Mouse (Mus musculus): ENCODE data around the gene Nid1.
A peak's percentile ranks its signal among the peaks of the same experiment; 100 is the strongest.

Gene Nid1

DNA sequence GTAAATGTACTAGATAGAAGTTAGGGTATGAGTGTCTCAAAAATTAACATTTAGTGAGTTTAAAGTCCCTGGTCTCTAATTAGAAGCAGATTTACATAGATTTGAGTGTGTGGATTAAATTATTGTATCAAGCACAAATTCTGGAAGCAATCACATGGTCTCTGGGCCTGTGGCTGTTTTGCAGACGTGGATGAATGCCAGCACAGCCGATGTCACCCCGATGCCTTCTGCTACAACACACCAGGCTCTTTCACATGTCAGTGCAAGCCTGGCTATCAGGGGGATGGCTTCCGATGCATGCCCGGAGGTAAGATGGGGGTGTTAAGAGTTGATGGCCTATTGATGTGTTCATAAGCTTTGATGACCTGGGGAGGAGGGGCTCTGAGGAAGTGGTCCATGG lies 52.5 kb downstream of the Nid1 start:
- no peak for DNase-seq (ENCODE audit: low read depth, low spot score)

GRCm38 (mm10) chr13:13492151-13492550 lies 54.8 kb downstream of the Nid1 start:
- DNase-seq (ENCODE audit: low read depth, low spot score): no peak

DNA sequence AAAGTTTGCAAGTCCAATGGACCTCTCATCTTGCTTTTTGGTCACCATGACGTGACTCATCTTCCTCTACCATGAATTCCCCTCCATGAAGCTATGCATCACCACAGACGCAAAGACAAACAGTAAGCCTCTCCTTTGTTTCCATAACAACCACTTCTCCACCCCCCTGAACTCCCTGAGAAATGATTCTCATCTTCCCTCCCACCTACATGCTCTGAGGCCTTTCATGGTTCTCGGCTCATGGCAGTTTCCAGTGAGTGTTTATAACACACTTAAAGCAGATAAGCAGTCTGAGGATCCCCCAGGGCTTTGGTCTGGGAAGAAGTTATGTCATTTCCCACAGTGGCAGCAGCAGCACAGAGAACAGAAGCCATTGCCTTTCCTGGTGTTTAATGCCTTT lies 56.2 kb downstream of the Nid1 start:
- no peak for DNase-seq (ENCODE audit: low read depth, low spot score)

GRCm38 (mm10) chr13:13498022-13498421 lies 60.7 kb downstream of the Nid1 start:
- DNase-seq (ENCODE audit: low read depth, low spot score): no peak

DNA sequence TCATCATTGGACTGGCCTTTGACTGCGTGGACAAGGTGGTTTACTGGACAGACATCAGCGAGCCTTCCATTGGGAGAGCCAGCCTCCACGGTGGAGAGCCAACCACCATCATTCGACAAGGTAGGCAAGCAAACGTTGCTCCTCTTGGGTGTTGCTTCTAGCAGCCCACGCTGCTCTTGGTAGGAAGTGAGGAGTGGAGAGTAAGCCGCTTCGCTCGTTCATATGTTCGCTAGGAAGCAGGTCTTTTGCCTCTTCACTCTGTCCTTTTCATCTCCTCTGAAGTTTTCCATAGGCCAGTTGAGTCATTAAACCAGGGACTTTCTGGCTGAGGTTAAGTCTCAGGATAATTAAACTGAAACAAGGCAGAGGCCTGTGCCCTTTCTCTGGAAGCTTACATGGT lies 65.1 kb downstream of the Nid1 start:
- no peak for DNase-seq (ENCODE audit: low read depth, low spot score)

DNA sequence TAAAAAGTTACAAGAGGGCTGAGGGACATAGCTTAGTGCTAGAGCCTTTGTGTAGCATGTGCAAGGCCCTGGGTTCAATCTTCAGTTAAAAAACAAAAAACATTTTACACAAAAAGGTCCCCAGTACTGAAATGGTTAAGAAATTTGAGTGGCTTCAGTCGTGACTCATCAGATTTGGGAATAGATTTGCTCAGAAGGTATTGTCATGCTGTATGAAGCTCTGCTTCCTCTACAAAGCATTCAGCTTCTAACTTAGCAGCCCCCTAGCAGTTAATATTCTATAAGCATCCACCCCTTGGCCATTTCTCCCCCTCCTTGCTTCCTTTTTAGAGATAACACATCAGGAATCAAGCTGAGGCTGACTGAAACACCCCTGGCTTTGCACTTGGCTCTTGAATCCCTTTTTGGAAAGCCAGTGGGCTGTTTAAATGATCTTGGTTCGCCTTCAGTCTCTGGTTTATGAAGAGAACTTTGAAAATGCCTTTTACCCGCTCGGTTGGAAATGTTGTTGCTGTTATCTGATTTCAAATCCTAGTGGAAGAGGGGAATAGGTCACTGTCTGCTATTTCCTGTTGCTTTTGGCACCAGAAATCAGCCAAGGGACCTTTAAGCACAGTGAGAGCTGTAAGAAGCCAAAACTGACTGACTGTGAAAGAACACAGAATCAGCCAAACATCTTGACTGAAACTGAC lies 66.5 kb downstream of the Nid1 start:
- no peak for DNase-seq (ENCODE audit: low read depth, low spot score)

DNA sequence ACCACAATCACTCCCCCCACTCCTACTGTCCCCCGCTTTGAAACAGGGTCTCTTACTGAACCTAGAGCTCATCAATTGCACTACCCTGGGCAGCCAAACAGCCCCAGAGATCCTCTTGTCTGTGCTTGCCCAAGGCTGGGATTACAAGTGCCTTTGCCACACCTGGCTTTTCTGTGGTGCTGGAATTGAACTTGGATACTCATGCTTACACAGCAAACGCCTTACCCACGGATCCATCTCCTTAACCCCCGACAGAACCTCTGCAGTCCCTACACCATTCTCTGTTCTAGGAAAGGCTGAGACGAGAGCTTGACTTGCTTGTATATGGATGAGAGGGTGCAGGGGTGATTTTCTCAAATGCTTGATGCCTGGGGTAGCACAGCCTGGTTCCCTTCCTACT lies 67.7 kb downstream of the Nid1 start:
- DNase-seq (ENCODE audit: low read depth, low spot score): no peak

GRCm38 (mm10) chr13:13506556-13506955 lies 69.2 kb downstream of the Nid1 start:
- no peak for DNase-seq (ENCODE audit: low read depth, low spot score)

GRCm38 (mm10) chr13:13514861-13515260 lies 77.5 kb downstream of the Nid1 start:
- no peak for DNase-seq (ENCODE audit: low read depth, low spot score)

DNA sequence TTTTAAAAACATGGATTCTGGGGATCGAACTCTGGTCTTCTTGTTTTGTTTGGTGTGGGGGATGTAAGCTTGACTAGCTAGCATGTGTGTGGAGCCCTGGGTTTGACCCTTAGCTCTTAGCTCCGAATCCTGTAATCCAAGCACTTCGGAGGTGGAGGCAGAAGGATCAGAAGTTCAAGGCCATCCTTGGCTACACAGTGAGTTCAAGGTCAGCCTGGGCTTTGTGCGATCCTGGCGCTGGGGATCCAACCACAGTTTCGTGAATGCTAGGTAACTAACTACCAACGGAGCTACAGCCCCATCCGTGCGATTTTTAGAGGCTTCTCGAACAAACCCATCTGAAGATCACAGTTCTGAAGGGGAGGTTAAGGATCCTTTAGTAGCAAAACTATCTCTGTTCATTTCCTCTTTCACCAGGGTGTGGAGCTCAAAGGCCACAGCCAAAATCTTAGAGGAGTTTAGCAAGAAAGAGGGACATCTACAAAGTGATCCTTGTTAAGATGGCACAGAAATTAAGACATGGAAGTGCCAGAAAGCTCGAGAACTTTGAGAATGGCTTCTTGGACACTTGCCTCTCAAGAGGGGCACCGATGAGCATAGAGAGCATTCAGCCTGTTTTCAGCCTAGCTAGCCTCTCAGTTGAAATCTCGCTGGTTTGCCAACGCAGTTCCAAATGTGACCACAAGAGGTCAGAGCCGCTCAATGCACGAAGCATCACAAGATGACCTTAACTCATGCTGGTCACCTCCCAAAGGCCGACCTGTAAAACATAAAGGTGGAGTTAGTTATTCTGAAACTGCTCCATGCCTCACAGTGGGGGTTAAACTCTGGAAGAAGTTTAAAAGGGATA lies 79.2 kb downstream of the Nid1 start:
- peak; percentile 78 for DNase-seq (ENCODE audit: low read depth, low spot score)

DNA sequence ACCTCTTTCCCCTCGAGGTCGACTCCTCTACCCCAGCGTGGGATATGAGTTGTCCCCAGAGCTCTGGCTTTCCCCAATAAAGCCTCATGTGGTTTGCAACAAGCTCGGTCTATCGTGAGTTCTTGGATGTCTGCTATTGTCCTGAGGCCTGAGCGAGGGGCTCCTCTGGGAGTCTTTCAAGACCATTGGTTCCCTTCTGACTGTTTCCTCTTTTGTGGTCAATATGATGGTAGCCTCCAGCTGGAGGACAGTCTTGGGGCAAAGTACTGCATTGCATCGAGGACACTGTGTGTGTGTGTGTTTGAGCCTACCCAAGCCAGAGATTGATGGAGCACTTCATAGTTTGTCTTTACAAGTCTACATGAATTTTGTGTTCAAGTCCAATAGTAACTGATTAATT lies 80.8 kb downstream of the Nid1 start:
- DNase-seq (ENCODE audit: low read depth, low spot score): no peak

DNA sequence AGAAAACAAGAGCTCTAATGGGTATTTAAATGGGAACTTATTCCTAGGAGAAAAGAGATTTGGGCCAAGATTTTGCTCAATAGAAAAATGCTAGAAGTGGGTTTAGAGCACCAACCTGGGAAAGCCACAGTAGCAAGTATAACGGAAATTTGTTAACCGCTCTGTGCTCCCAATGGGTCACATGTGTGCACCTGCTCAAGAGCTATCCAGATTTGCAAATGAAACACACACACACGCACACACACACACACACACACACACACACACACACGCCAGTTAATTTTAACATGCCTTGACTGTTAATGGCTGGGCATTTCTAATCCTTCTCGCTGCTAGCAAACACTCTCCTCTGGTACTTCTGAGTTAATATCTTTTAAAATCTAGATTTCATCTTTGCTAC lies 83.1 kb downstream of the Nid1 start:
- DNase-seq (ENCODE audit: low read depth, low spot score): no peak

DNA sequence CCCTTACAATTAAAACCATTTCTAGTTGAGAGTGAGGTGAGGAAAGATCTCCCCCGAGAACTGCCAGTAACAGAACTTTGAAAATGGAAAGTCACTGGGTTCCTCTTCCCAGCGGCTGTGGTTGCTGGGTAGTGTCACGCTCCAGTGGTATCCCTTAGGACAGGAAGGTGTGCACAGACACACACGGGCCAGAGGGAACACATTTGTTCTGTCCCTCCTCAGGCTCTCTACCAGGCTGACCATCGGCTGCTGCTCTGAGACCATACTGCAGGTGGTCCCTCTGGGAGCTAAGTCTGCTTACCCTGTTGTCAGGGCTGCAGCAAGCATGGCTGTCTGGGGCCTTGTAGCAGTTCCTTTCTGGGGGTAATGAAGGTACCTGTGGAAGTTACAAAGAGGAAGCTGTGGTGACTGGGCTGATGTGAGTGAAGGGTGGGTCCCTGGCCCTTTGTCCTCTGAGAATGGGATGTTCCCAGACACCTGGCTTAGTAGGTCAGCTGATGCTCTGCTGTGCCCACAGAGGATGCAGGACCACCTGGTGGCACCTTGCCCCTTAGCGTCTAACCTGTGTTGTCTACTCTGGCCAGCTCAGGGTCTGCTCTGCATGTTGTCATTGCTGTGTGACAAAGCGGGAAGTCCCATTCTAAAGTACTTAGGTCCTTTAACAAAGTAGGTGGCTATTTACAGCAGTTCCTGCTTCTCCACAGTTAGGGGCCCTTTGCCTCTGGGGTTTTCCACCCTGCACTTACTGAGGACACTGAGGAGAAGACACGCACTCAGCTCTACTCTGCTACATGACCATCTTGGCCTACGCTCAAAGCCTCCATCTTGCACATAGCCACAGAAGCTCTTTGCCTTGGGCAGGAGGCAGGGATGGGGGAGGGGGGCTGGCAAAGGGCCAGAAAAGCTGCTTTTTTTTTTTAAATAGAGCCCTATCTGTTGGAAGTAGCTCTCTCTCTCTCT lies 86.6 kb downstream of the Nid1 start:
- no peak for DNase-seq (ENCODE audit: low read depth, low spot score)

DNA sequence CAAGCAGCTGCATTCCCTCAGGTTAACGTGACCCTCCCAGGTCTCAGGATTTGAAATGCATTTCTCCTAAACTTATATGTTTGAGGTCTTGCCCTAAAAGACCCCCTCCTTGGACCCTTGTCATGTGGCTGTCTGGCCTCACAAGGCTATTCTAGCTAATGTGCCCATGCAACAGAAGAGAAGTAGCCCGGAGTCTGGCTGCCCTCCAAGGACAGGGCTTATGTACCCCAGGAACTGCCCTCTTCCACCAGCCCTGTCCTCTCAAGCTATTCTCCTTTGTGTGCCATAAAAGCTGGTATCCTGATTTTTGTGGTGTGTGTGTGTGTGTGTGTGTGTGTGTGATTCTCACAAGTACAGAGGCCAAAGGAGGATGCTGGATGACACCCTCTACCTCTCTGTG lies 87.9 kb downstream of the Nid1 start:
- no peak for DNase-seq (ENCODE audit: low read depth, low spot score)

- no peak for DNase-seq (ENCODE audit: low read depth, low spot score)
Measured at GRCm38 (mm10) chr13:13525877-13526276, 88.5 kb downstream of the Nid1 start.

- DNase-seq (ENCODE audit: low read depth, low spot score): no peak
Measured at GRCm38 (mm10) chr13:13529115-13529542, 91.8 kb downstream of the Nid1 start.

DNA sequence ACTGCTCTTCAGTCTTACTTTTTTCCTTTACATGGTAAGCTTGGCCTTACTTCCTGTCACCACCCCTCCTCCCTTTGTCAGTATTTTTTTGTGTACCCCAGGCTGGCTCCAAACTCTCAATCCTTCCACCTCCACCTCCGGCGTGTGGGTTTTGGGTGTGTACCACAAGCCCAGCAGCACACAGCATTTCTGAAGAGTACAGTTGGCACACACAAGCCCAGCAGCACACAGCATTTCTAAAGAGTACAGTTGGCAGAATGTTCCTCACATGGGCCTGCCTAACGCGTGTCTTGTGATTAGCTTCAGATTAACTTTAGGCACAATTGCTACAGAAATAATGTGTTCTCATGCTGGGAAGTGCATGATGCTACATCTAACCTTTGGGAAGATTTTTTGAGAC lies 93.6 kb downstream of the Nid1 start:
- no peak for DNase-seq (ENCODE audit: low read depth, low spot score)

DNA sequence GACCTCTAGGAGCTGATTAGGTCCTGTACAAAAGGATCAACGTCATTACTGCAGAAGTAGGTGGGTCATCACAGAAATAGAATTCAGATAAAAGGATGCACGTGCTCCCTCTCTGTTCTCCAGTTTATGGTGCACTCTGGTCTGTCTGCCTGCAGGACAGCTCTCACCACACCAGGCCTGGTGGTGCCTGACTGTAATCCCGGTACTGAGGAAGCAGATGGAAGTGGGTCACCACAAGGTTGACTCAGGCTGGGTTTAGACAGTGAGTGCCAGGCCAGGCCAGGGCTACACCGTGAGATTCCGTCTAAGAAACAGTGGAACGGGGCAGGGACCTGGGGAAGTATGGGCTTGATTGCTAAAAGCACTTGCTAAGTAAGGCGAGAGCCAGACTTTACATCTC lies 94.6 kb downstream of the Nid1 start:
- no peak for DNase-seq (ENCODE audit: low read depth, low spot score)

- DNase-seq (ENCODE audit: low read depth, low spot score): no peak
Measured at GRCm38 (mm10) chr13:13536555-13536954, 99.2 kb downstream of the Nid1 start.

DNA sequence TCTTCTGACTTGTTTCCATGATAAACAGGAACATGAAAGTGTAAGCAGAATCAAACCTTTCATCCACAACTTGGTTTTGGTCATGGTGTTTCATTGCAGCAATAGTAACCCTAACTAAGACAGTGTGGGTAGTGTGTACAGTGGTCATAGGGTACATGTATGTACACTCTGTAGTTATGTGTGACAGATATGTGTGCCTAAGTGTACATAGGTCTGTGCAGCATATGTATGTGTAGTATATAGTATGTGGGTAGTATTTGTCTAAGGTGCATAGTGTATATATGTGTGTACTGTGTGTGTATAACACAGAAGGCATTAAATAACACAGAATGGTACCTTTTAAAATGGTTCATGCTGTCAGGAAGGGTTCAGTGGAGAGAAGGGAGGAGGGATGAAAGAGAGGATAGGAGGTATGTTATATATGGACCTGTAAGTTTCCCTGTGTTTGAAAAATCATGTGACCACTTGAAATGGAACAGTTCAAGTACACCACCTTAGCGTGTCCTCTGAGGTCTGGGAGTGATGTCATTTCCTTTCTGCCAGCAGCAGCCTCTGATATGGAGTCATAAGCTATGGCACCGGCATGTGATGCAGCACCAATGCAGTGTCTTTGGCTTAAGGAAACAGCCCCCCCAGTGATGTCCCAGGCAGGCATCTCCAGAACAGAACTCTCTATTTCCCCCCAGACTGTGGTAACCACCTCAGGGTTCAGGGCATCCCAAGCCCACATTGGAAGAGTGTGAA lies 100.1 kb downstream of the Nid1 start:
- DNase-seq (ENCODE audit: low read depth, low spot score): no peak

- peak; percentile 13 for DNase-seq (ENCODE audit: low read depth, low spot score)
Measured at GRCm38 (mm10) chr13:13538585-13539300, 101.4 kb downstream of the Nid1 start.
